Mouse (Mus musculus): ENCODE data around the gene Gm49387. TPM values are rescaled to one million over a fixed set of nuclear protein-coding genes. Genes with fewer than 3 reads are reported as not detected.

Gene Gm49387
- polyA plus RNA-seq, 1 experiment from 2014 or later: 2.8 TPM

DNA sequence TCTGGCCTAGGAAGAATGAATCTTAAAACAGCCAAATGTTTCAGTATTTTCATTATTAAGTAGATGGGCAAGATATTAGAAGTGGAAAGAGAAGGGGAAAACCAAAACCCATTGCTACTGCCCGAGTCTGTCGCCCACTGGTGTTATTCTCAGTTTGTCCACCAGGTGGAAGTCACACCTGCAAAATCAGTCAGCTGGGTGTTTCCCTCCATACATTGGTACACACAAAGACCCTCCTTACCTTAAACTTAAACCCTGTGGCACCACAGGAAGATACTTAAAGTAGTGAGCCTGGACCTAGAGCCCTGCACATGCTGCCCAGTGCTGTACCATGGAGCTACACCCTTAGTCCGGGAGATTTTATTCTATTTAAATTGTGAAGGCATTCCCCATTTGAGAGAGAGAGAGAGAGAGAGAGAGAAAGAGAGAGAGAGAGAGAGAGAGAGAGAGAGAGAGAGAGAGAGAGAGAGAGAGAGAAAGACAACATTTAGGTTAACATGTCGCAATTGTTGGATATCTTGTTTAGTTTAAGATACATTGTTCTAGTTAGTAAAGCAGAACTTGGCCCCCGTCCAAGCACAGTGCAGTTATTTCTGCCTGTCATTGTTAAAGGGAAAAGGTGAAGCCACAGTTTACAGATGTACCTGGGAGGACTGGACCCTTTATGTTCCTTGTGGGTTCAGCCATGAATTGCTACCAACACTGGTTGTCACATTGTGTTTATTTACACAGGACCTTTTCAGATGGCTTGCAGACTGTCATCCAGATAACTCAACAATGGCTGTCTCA, 16.4 kb upstream of the Gm49387 start:
- H3K27ac ChIP-seq (ENCODE audit: low read length): no peak overlapping the region
- H3K4me2 ChIP-seq (replicated peaks; ENCODE audit: low read depth, low read length): no peak overlapping the region
- H3K36me3 ChIP-seq (ENCODE audit: control insufficient read depth, insufficient read depth, low read length): no peaks in the 10 kb centered on the region
- 24% methylated on average over 5 of the region's 5 CpGs for WGBS
- no peaks in the 10 kb centered on the region for H3K27me3 ChIP-seq (ENCODE audit: control insufficient read depth, insufficient read depth, low read length)
- peaks cover 22% of the 10 kb centered on the region for H3K4me1 ChIP-seq (ENCODE audit: control insufficient read depth, insufficient read depth, low read length)
- no peak overlapping the region for H3K4me3 ChIP-seq (ENCODE audit: low read depth, low read length)
- ATAC-seq (ENCODE audit: insufficient number of reproducible peaks, insufficient read depth, low FRiP score, low read depth): no peak
- no peak overlapping the region for H3K9ac ChIP-seq (replicated peaks; ENCODE audit: low read depth, low read length)
- no peaks in the 10 kb centered on the region for H3K9me3 ChIP-seq (ENCODE audit: control insufficient read depth, low read depth, low read length)

DNA sequence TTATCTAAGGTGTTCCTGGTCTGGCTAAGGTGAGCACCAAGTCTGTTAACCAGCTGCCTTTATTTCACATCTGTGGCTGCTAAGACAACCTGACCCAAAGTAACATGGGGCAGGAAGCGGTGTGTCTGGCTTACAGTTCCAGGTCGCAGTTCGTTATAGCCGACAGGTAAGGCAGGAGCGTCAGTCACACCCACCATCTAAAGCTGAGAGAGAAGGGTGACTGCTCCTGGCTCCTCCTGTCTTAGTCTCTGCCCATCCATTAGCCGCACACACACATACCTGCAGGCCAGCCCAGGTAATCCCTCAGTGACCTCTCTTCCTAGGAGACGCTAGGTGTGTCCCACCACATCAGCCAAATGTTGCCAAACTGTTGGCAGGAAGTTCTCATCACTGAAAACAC, 15.7 kb upstream of the Gm49387 start:
- Histone ChIP-seq H3K9me3 (ENCODE audit: control insufficient read depth, low read depth, low read length) (no peaks in the 10 kb centered on the region), H3K36me3 (ENCODE audit: control insufficient read depth, insufficient read depth, low read length) (no peaks in the 10 kb centered on the region), H3K27ac (ENCODE audit: low read length) (no peak overlapping the region), H3K4me2 (replicated peaks; ENCODE audit: low read depth, low read length) (no peak overlapping the region), H3K4me1 (ENCODE audit: control insufficient read depth, insufficient read depth, low read length) (peaks cover 19% of the 10 kb centered on the region), H3K9ac (replicated peaks; ENCODE audit: low read depth, low read length) (no peak overlapping the region), H3K27me3 (ENCODE audit: control insufficient read depth, insufficient read depth, low read length) (no peaks in the 10 kb centered on the region), H3K4me3 (ENCODE audit: low read depth, low read length) (no peak overlapping the region)
- ATAC-seq (ENCODE audit: insufficient number of reproducible peaks, insufficient read depth, low FRiP score, low read depth): no peak
- 65% methylated on average over 7 of the region's 7 CpGs for WGBS

DNA sequence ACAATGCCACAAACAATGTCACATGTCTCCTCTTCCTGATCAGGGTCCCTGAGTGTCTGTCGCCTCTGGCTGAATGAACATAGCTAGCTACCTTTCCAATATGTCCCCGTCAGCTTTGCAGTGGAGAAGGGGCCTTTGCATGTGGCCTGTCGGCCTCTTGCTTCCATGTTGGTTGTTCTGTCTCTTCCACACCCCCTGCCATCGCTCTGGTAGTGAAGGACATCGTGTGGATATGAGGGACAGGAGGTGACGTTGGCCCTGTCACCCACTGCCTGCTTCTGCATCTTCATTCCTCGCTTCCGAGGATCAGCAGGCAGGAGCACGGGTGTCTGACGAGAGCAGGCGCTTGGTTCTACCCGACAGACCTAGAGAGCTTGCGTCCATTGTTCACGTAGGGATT, 14.7 kb upstream of the Gm49387 start:
- H3K27ac ChIP-seq (ENCODE audit: low read length): no peak overlapping the region
- H3K27me3 ChIP-seq (ENCODE audit: control insufficient read depth, insufficient read depth, low read length): no peaks in the 10 kb centered on the region
- no peaks in the 10 kb centered on the region for H3K9me3 ChIP-seq (ENCODE audit: control insufficient read depth, low read depth, low read length)
- H3K36me3 ChIP-seq (ENCODE audit: control insufficient read depth, insufficient read depth, low read length): no peaks in the 10 kb centered on the region
- H3K4me2 ChIP-seq (replicated peaks; ENCODE audit: low read depth, low read length): no peak overlapping the region
- no peak for ATAC-seq (ENCODE audit: insufficient number of reproducible peaks, insufficient read depth, low FRiP score, low read depth)
- WGBS: 86% methylated on average over 14 of the region's 14 CpGs
- peaks cover 13% of the 10 kb centered on the region for H3K4me1 ChIP-seq (ENCODE audit: control insufficient read depth, insufficient read depth, low read length)
- H3K4me3 ChIP-seq (ENCODE audit: low read depth, low read length): no peak overlapping the region
- no peak overlapping the region for H3K9ac ChIP-seq (replicated peaks; ENCODE audit: low read depth, low read length)

DNA sequence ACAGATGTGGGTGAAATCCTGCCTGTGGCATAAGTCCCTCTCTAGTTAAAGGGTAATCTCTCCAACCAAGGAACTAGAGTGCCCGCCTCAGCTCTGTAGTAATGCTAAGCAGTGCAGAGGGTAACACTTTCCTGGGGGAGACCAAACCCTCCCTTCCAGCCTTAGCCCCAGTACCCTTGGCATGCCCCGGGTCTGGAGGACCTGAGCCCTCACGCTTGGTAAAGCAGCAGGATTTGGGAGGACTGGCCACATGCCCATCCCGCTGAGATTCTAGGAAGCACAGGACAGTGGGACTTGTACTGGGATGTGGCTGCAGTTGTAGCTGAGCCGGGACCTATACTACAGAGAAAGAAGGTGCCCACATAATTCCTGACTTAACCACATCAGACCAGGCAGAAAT, 14.1 kb upstream of the Gm49387 start:
- H3K4me3 ChIP-seq (ENCODE audit: low read depth, low read length): no peak overlapping the region
- no peaks in the 10 kb centered on the region for H3K36me3 ChIP-seq (ENCODE audit: control insufficient read depth, insufficient read depth, low read length)
- 93% methylated on average over 5 of the region's 5 CpGs for WGBS
- H3K4me2 ChIP-seq (replicated peaks; ENCODE audit: low read depth, low read length): no peak overlapping the region
- H3K27ac ChIP-seq (ENCODE audit: low read length): no peak overlapping the region
- H3K4me1 ChIP-seq (ENCODE audit: control insufficient read depth, insufficient read depth, low read length): peaks cover 8% of the 10 kb centered on the region; the same call in 1 of the 2 replicates
- H3K9me3 ChIP-seq (ENCODE audit: control insufficient read depth, low read depth, low read length): no peaks in the 10 kb centered on the region
- H3K9ac ChIP-seq (replicated peaks; ENCODE audit: low read depth, low read length): no peak overlapping the region
- ATAC-seq (ENCODE audit: insufficient number of reproducible peaks, insufficient read depth, low FRiP score, low read depth): no peak
- H3K27me3 ChIP-seq (ENCODE audit: control insufficient read depth, insufficient read depth, low read length): no peaks in the 10 kb centered on the region

DNA sequence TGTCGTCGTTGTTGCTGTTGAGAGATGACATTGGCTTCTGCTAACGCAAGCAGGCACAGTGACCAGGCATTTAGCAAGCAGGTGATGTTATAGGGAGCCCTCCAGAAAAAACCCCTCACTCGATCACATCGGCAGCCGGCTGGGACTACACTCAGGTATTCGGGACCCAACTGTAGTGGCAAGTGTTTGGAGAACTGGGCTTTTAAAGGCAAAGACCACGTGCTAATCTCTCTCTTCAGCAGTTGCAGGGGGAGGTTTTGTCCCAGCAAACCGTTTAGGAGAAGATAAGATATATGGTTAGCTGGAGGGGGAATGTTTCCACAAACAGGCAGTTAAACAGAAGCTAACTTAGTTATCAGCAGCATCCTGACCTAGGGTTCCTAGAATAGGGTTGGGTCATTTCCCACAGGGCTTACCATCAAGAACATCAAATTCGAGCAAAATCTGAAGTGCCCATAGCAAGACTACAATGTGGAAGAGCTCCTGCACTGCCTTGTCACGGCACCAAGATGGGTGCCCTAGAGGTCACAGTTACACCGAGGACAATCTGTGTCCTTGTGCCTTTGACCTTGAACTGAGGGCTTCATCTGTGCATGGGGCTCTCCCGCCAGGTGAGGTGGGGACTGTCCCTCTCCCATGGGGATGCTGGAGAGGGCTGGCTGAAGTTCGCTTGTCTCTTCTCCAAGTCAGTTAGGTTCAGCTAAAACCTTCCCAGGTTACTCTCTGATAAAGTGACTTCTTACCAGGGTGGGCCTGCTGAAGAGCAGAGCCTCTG, 12.6 kb upstream of the Gm49387 start:
- Histone ChIP-seq H3K27me3 (ENCODE audit: control insufficient read depth, insufficient read depth, low read length) (no peaks in the 10 kb centered on the region), H3K4me1 (ENCODE audit: control insufficient read depth, insufficient read depth, low read length) (peaks cover 4% of the 10 kb centered on the region; the same call in 1 of the 2 replicates), H3K9ac (replicated peaks; ENCODE audit: low read depth, low read length) (no peak overlapping the region), H3K4me3 (ENCODE audit: low read depth, low read length) (no peak overlapping the region), H3K36me3 (ENCODE audit: control insufficient read depth, insufficient read depth, low read length) (no peaks in the 10 kb centered on the region), H3K27ac (ENCODE audit: low read length) (no peak overlapping the region), H3K4me2 (replicated peaks; ENCODE audit: low read depth, low read length) (no peak overlapping the region), H3K9me3 (ENCODE audit: control insufficient read depth, low read depth, low read length) (no peaks in the 10 kb centered on the region)
- no peak for ATAC-seq (ENCODE audit: insufficient number of reproducible peaks, insufficient read depth, low FRiP score, low read depth)
- 75% methylated on average over 14 of the region's 14 CpGs for WGBS

DNA sequence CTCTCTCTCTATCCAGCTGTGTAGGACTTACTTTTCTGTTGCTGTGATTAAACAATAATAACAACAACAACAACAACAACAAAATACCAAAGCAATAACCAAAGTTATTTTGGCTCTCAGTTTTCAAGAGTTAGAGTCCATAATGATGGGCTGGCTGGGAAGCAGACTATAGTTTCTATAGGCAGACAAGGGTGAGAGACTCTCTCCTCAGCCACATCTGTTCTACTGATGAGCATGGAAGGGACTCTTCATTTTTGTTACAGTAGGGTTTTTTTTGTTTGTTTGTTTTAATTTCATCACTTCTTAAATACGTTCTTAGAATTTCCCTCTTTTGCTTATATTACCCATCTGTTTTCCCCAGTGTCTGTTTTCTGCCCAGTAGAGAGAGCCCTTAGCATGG, 11.9 kb upstream of the Gm49387 start:
- Histone ChIP-seq H3K9me3 (ENCODE audit: control insufficient read depth, low read depth, low read length) (no peaks in the 10 kb centered on the region), H3K4me2 (replicated peaks; ENCODE audit: low read depth, low read length) (no peak overlapping the region), H3K9ac (replicated peaks; ENCODE audit: low read depth, low read length) (no peak overlapping the region), H3K4me1 (ENCODE audit: control insufficient read depth, insufficient read depth, low read length) (peaks cover 4% of the 10 kb centered on the region; the same call in 1 of the 2 replicates), H3K36me3 (ENCODE audit: control insufficient read depth, insufficient read depth, low read length) (no peaks in the 10 kb centered on the region), H3K4me3 (ENCODE audit: low read depth, low read length) (no peak overlapping the region), H3K27me3 (ENCODE audit: control insufficient read depth, insufficient read depth, low read length) (no peaks in the 10 kb centered on the region), H3K27ac (ENCODE audit: low read length) (no peak overlapping the region)
- ATAC-seq (ENCODE audit: insufficient number of reproducible peaks, insufficient read depth, low FRiP score, low read depth): no peak
- whole genome bisulfite sequencing: 62% methylated on average over 1 of the region's 1 CpGs

DNA sequence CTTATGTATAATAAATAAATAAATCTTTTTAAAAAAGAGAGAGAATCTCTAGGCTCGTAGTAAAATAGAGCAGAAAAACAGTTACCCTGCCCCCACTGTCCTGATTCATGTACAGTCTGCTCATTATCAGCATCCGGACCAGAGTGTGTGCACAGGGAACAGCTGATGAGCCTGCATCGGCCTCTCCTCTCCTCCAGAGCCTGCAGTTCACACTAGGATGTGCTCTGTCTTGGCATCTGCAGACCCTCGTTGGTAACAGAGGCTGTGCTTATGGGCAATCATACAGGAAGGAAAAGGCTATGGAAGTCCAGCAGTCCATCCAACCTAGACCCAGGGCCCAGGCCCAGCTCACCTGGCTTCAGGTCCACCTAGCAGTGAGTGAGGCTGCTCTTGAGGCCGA, 11.4 kb upstream of the Gm49387 start:
- Histone ChIP-seq H3K9ac (replicated peaks; ENCODE audit: low read depth, low read length) (no peak overlapping the region), H3K27ac (ENCODE audit: low read length) (no peak overlapping the region), H3K4me3 (ENCODE audit: low read depth, low read length) (no peak overlapping the region), H3K4me2 (replicated peaks; ENCODE audit: low read depth, low read length) (no peak overlapping the region), H3K27me3 (ENCODE audit: control insufficient read depth, insufficient read depth, low read length) (no peaks in the 10 kb centered on the region), H3K9me3 (ENCODE audit: control insufficient read depth, low read depth, low read length) (no peaks in the 10 kb centered on the region), H3K4me1 (ENCODE audit: control insufficient read depth, insufficient read depth, low read length) (0 out of 2 replicates have a peak, but pooled peaks cover under 1% of the 10 kb centered on the region), H3K36me3 (ENCODE audit: control insufficient read depth, insufficient read depth, low read length) (no peaks in the 10 kb centered on the region)
- WGBS: 49% methylated on average over 5 of the region's 5 CpGs
- ATAC-seq (ENCODE audit: insufficient number of reproducible peaks, insufficient read depth, low FRiP score, low read depth): no peak

DNA sequence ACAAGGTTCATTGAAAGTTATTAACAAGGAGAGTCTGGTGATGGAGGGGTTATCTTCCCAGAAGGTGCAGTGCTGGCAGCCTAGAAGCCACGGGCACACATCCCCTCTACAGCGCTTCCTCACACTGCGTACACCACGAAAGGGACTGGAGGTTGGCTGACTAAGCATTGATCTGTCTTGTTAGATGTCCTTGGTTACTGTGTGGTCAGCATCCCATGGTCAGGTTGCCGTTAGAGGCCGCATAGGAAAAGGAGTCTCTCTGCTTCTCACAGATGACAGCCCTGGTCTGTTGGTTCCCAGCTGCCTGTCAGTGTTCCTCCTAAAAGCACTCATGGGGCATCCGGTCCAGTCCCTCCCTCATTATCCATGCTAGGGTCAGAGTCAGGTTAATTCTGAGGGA, 10.5 kb upstream of the Gm49387 start:
- Histone ChIP-seq H3K9me3 (ENCODE audit: control insufficient read depth, low read depth, low read length) (no peaks in the 10 kb centered on the region), H3K9ac (replicated peaks; ENCODE audit: low read depth, low read length) (0 out of 2 replicates have a peak overlapping the region, but pooled peaks have one; percentile 10), H3K36me3 (ENCODE audit: control insufficient read depth, insufficient read depth, low read length) (no peaks in the 10 kb centered on the region), H3K4me3 (ENCODE audit: low read depth, low read length) (no peak overlapping the region), H3K27ac (ENCODE audit: low read length) (no peak overlapping the region), H3K27me3 (ENCODE audit: control insufficient read depth, insufficient read depth, low read length) (no peaks in the 10 kb centered on the region), H3K4me1 (ENCODE audit: control insufficient read depth, insufficient read depth, low read length) (no peaks in the 10 kb centered on the region), H3K4me2 (replicated peaks; ENCODE audit: low read depth, low read length) (no peak overlapping the region)
- 60% methylated on average over 7 of the region's 7 CpGs for WGBS
- ATAC-seq (ENCODE audit: insufficient number of reproducible peaks, insufficient read depth, low FRiP score, low read depth): no peak
